Mouse (Mus musculus) heart, postnatal 0 days (tissue): ENCODE measurements at regions not wholly inside any gene's neighbourhood (a gene's known extent, or its start where the extent isn't known, plus 50 kb on each side); places are given as distances from the start of the nearest gene placed in this dataset.

Experiments used
- CTCF ChIP-seq: IDR thresholded peaks from 2 replicates; pipeline ENCODE4 v1.5.1; 2016; ENCODE audit warnings: antibody characterized with exemption, control low read depth, low read depth
- EP300 ChIP-seq: IDR thresholded peaks from 2 replicates; pipeline ENCODE4 v1.6.1; 2016; ENCODE audit warnings: antibody characterized with exemption, low read depth

- no peak for TF ChIP-seq CTCF
- no peak for TF ChIP-seq EP300
Observed at GRCm38 (mm10) chr2:123311554-123312276, 546.7 kb downstream of the Sqor start.
